Mouse (Mus musculus): Measurements from ENCODE around the gene Ptgdr.

GRCm38 (mm10) chr14:44858868-44859613, at the start of gene Ptgdr:
- TF ChIP-seq ZNF384 (IDR thresholded peaks at IDR 0.05; ENCODE audit: low read depth, low read length) (no peak), ZC3H11A (IDR thresholded peaks at IDR 0.05; ENCODE audit: borderline replicate concordance, low read depth, low read length) (no peak)

Data from ES-E14 (cell line).